Mouse (Mus musculus): ENCODE data around the gene Gmcl1. TPM values are rescaled to one million over a fixed set of nuclear protein-coding genes. Genes with fewer than 3 reads are reported as not detected.

Gene Gmcl1
- total and polyA plus RNA-seq, 3 experiments: 17.6 to 21.3 (median 20.5) TPM

DNA sequence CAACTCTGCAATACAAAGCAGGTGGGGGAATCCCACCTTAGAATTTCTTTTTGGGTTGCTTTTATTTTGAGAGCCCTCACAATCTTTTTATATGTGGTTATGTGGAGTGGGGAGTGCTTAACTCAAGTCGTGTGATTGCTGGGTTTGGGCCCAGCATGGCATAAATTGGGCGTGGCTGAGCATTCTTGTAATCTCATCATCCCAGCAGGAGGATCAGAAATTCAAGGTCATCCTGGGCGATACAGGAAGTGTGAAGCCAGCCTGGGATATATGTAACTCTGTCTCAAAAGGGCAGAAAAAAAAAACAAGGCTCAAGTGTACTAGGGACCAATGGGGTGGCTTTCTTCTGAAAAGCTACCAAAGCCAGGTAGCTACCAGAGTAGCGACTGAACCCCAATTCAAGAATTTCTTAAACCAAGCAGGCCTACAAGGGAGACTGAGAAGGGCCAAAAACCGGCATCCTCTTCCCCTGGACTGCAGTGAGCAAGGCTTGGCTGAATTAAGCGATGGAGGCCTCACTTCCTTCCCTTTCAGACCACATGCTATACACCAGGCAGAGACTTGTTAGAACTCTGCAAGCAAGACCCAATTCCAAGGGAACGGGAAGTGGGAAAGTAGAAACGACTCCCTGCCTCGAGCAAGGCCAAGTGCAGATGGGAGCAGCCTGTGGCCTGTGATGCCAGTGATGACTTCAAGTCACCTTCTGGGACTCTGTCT is 72.9 kb downstream of the Gmcl1 start:
- TF ChIP-seq GATA1 (IDR thresholded peaks at IDR 0.05; ENCODE audit: borderline replicate concordance, low read length) (no peak), POLR2AphosphoS5 (IDR thresholded peaks at IDR 0.05; ENCODE audit: insufficient replicate concordance, low read depth, low read length) (no peak), CTCF (IDR thresholded peaks at IDR 0.05; ENCODE audit: low read depth, low read length) (no peak), TAL1 (conservative IDR thresholded peaks at IDR 0.05; ENCODE audit: low read depth, low read length) (no peak), GATA2 (IDR thresholded peaks at IDR 0.05; ENCODE audit: borderline replicate concordance, low read depth, low read length) (no peak)
- no peaks in the 10 kb centered on the region for H3K27me3 ChIP-seq (ENCODE audit: insufficient read depth, low read length)
- ATAC-seq (ENCODE audit: extremely low read depth, insufficient number of reproducible peaks, low FRiP score, poor library complexity, severe bottlenecking) (no peak), DNase-seq (ENCODE audit: low spot score) (no peak)
- no peak overlapping the region for H3K4me3 ChIP-seq (ENCODE audit: low read depth, low read length)
- H3K4me1 ChIP-seq (ENCODE audit: insufficient read depth, low read depth, low read length): peaks cover 24% of the 10 kb centered on the region
- H3K9me3 ChIP-seq (replicated peaks): no peaks in the 10 kb centered on the region
- H3K36me3 ChIP-seq (replicated peaks): peaks cover 92% of the 10 kb centered on the region

DNA sequence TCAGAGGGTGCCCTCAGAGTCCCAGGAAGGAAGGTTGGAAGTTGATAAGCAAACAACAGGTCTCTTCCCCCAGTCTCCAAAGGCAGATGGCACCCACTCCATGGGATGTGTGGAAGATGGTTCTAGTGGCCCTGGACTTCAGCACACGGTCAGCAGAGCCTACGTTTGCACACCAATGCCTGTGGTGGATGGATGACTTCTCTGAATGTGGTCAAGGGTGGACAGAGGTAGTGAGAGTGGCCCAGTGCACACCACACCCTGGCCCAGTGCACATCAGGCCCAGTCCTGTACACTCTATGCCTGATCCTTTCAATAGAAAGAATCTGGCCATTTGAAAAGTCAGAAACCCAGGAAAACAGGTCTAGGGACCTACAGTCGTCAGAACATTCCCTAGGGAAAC is 74.7 kb downstream of the Gmcl1 start:
- TF ChIP-seq GATA1 (IDR thresholded peaks at IDR 0.05; ENCODE audit: borderline replicate concordance, low read length) (no peak), POLR2AphosphoS5 (IDR thresholded peaks at IDR 0.05; ENCODE audit: insufficient replicate concordance, low read depth, low read length) (no peak), CTCF (IDR thresholded peaks at IDR 0.05; ENCODE audit: low read depth, low read length) (no peak), TAL1 (conservative IDR thresholded peaks at IDR 0.05; ENCODE audit: low read depth, low read length) (no peak), GATA2 (IDR thresholded peaks at IDR 0.05; ENCODE audit: borderline replicate concordance, low read depth, low read length) (no peak)
- peaks cover 12% of the 10 kb centered on the region for H3K4me1 ChIP-seq (ENCODE audit: insufficient read depth, low read depth, low read length)
- ATAC-seq (ENCODE audit: extremely low read depth, insufficient number of reproducible peaks, low FRiP score, poor library complexity, severe bottlenecking) (no peak), DNase-seq (ENCODE audit: low spot score) (no peak)
- H3K27me3 ChIP-seq (ENCODE audit: insufficient read depth, low read length): no peaks in the 10 kb centered on the region
- no peak overlapping the region for H3K4me3 ChIP-seq (ENCODE audit: low read depth, low read length)
- H3K9me3 ChIP-seq (replicated peaks): no peaks in the 10 kb centered on the region
- peaks cover 92% of the 10 kb centered on the region for H3K36me3 ChIP-seq (replicated peaks)

DNA sequence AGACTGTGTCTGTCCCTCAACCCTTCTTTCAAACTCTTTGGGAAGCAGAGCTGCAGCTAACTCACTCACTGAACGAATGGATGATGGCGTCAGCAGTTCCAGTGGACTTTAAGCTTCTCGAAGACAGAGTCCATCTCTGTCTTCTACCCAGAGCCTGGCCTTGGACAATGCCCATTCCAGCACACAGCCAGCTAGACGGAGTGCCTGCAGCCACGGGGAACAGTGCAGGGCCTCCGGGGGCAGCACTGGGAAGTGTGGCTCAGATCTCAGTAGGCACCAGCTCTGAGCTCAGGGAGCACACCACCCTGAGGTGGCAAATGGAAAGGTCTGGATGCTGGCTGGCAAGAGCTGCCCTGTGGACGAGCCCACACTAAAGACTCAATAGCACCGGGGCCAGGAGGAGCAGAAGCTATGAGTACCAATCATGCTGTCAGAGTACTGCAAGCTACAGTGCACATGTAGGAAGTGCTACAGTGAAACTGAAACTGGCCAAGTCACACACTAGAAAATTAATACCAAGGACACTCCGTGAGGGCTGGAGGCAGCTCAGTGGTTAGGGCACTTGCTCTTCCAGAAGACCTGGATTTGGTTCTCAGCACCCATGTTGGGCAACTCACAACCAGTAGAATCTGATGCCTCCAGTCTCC is 78.8 kb downstream of the Gmcl1 start:
- DNase-seq (ENCODE audit: low spot score): no peak
- ATAC-seq (ENCODE audit: extremely low read depth, insufficient number of reproducible peaks, low FRiP score, poor library complexity, severe bottlenecking): no peak
- no peak overlapping the region for H3K4me3 ChIP-seq (ENCODE audit: low read depth, low read length)

GRCm38 (mm10) chr6:86653026-86653425 is 80.2 kb downstream of the Gmcl1 start:
- Histone ChIP-seq H3K9me3 (replicated peaks) (no peaks in the 10 kb centered on the region), H3K27me3 (ENCODE audit: insufficient read depth, low read length) (no peaks in the 10 kb centered on the region), H3K36me3 (replicated peaks) (peaks cover 93% of the 10 kb centered on the region), H3K4me3 (ENCODE audit: low read depth, low read length) (no peak overlapping the region), H3K4me1 (ENCODE audit: insufficient read depth, low read depth, low read length) (peaks cover 2% of the 10 kb centered on the region; the same call in 1 of the 2 replicates)
- TF ChIP-seq GATA2 (IDR thresholded peaks at IDR 0.05; ENCODE audit: borderline replicate concordance, low read depth, low read length) (no peak), CTCF (IDR thresholded peaks at IDR 0.05; ENCODE audit: low read depth, low read length) (no peak), TAL1 (conservative IDR thresholded peaks at IDR 0.05; ENCODE audit: low read depth, low read length) (no peak), GATA1 (IDR thresholded peaks at IDR 0.05; ENCODE audit: borderline replicate concordance, low read length) (no peak)
- DNase-seq (ENCODE audit: low spot score): no peak
- ATAC-seq (ENCODE audit: extremely low read depth, insufficient number of reproducible peaks, low FRiP score, poor library complexity, severe bottlenecking): no peak

More for the DNA sequence above, 78.8 kb downstream of the Gmcl1 start:
- TF ChIP-seq CTCF (IDR thresholded peaks at IDR 0.05; ENCODE audit: low read depth, low read length) (no peak), GATA2 (IDR thresholded peaks at IDR 0.05; ENCODE audit: borderline replicate concordance, low read depth, low read length) (no peak), POLR2AphosphoS5 (IDR thresholded peaks at IDR 0.05; ENCODE audit: insufficient replicate concordance, low read depth, low read length) (no peak), TAL1 (conservative IDR thresholded peaks at IDR 0.05; ENCODE audit: low read depth, low read length) (no peak), GATA1 (IDR thresholded peaks at IDR 0.05; ENCODE audit: borderline replicate concordance, low read length) (no peak)
- H3K4me1 ChIP-seq (ENCODE audit: insufficient read depth, low read depth, low read length): peaks cover 2% of the 10 kb centered on the region; the same call in 1 of the 2 replicates
- H3K36me3 ChIP-seq (replicated peaks): peaks cover 92% of the 10 kb centered on the region
- H3K9me3 ChIP-seq (replicated peaks): no peaks in the 10 kb centered on the region
- H3K27me3 ChIP-seq (ENCODE audit: insufficient read depth, low read length): no peaks in the 10 kb centered on the region

DNA sequence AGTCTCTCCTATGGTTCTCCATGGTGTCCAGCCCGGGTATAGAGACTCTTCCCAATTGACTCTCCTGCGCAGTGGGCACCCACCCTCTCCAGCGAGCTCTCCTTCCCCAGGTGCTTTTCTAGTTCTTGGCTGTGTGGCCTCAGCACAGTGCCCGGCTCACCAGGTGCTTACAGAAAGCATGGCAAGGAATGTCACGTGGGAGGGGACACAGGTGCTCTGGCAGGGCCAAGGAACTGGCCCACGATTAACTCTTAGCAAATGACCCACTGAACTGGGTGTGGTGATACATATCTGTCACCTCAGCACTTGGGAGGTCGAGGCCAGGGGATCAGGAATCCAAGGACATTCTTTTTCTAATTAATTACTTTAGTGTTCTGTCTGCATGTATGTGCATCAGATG is 87.0 kb downstream of the Gmcl1 start:
- Histone ChIP-seq H3K4me3 (ENCODE audit: low read depth, low read length) (no peak overlapping the region), H3K36me3 (replicated peaks) (peaks cover 44% of the 10 kb centered on the region), H3K4me1 (ENCODE audit: insufficient read depth, low read depth, low read length) (peaks cover 32% of the 10 kb centered on the region), H3K9me3 (replicated peaks) (no peaks in the 10 kb centered on the region), H3K27me3 (ENCODE audit: insufficient read depth, low read length) (no peaks in the 10 kb centered on the region)
- no peak for TF ChIP-seq POLR2AphosphoS5 (IDR thresholded peaks at IDR 0.05; ENCODE audit: insufficient replicate concordance, low read depth, low read length)
- TF ChIP-seq GATA2 (IDR thresholded peaks at IDR 0.05; ENCODE audit: borderline replicate concordance, low read depth, low read length): no peak
- TF ChIP-seq CTCF (IDR thresholded peaks at IDR 0.05; ENCODE audit: low read depth, low read length): no peak
- TF ChIP-seq GATA1 (IDR thresholded peaks at IDR 0.05; ENCODE audit: borderline replicate concordance, low read length): no peak
- no peak for TF ChIP-seq TAL1 (conservative IDR thresholded peaks at IDR 0.05; ENCODE audit: low read depth, low read length)
- no peak for ATAC-seq (ENCODE audit: extremely low read depth, insufficient number of reproducible peaks, low FRiP score, poor library complexity, severe bottlenecking)
- no peak for DNase-seq (ENCODE audit: low spot score)

GRCm38 (mm10) chr6:86645551-86645950 is 87.6 kb downstream of the Gmcl1 start:
- ATAC-seq (ENCODE audit: extremely low read depth, insufficient number of reproducible peaks, low FRiP score, poor library complexity, severe bottlenecking) (no peak), DNase-seq (ENCODE audit: low spot score) (no peak)
- no peaks in the 10 kb centered on the region for H3K27me3 ChIP-seq (ENCODE audit: insufficient read depth, low read length)
- H3K4me3 ChIP-seq (ENCODE audit: low read depth, low read length): no peak overlapping the region
- peaks cover 38% of the 10 kb centered on the region for H3K4me1 ChIP-seq (ENCODE audit: insufficient read depth, low read depth, low read length)
- H3K9me3 ChIP-seq (replicated peaks): no peaks in the 10 kb centered on the region
- TF ChIP-seq GATA2 (IDR thresholded peaks at IDR 0.05; ENCODE audit: borderline replicate concordance, low read depth, low read length): no peak
- TF ChIP-seq TAL1 (conservative IDR thresholded peaks at IDR 0.05; ENCODE audit: low read depth, low read length): no peak
- no peak for TF ChIP-seq POLR2AphosphoS5 (IDR thresholded peaks at IDR 0.05; ENCODE audit: insufficient replicate concordance, low read depth, low read length)
- TF ChIP-seq CTCF (IDR thresholded peaks at IDR 0.05; ENCODE audit: low read depth, low read length): no peak
- TF ChIP-seq GATA1 (IDR thresholded peaks at IDR 0.05; ENCODE audit: borderline replicate concordance, low read length): no peak
- H3K36me3 ChIP-seq (replicated peaks): peaks cover 38% of the 10 kb centered on the region
